Mouse (Mus musculus): ENCODE data around the gene Cacna1c. TPM values are rescaled to one million over a fixed set of nuclear protein-coding genes. Genes with fewer than 3 reads are reported as not detected.
A peak's percentile ranks its signal among the peaks of the same experiment; 100 is the strongest.

Cacna1c gene
- total RNA-seq, 1 experiment = 0.98 TPM

DNA sequence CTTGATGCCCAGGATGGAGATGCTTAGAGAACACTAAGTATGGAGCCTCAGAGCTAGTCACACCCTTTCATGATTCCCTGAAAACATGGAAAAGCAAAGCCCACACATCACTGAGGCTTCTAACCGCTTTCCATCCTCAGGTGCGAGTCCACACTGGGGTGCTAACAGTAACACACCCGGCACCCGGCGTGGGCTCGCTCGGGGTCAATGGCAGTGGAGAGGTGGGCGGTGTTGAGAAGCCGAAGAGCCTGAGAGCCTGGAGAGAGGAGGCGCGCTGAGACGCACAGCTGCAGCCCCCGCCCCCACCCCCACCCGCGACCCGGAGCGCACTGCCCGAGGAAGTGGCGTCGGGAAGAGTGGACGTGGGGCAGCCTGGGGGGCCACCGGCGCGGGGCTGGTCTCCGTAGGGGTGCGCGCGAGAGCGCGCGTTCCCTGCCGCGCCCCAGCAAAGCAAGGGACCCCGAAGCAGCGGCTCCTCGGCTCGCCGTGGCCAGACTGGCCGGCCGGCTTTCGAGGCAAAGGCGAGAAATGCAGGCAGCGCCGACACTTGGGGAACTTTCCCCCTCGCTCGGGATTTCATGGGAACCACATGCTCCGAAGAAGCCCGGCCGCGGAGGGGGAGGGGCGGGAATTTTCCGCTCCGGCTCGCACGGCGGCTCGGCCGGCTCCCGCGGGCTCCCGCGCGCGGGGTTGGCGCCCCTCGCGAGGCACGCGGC is 88.9 kb downstream of the Cacna1c start:
- no peaks in the 10 kb centered on the region for H3K4me1 ChIP-seq (ENCODE audit: control insufficient read depth in 2 of 2, insufficient read depth in 2 of 2, low read length in 2 of 2, poor library complexity in 1 of 2)
- TF ChIP-seq CHD2 (IDR thresholded peaks at IDR 0.05; ENCODE audit: low read depth, low read length) = no peak
- no peak for TF ChIP-seq ZNF384 (IDR thresholded peaks at IDR 0.05; ENCODE audit: low read depth, low read length)
- no peak for TF ChIP-seq HCFC1 (IDR thresholded peaks at IDR 0.05; ENCODE audit: borderline replicate concordance, insufficient read depth, low read length)
- no peak for TF ChIP-seq ZC3H11A (IDR thresholded peaks at IDR 0.05; ENCODE audit: borderline replicate concordance, low read depth, low read length)
- TF ChIP-seq MAFK (IDR thresholded peaks at IDR 0.05; ENCODE audit: insufficient read depth, low read depth, low read length) = no peak
- peak overlapping the region; percentile 22; the same call in 1 of the 2 replicates for H3K9ac ChIP-seq (ENCODE audit: insufficient read depth, low read depth, low read length, poor library complexity, severe bottlenecking)
- in situ Hi-C loops (cut with MboI; ENCODE audit: low sequenced_read_pairs in 2 of 2, unreplicated experiment in 2 of 2) = loop anchor here (10.0 to 25.0 kb wide), 2 partner anchors 462 to 470 kb away; no protein-coding TSS in a partner anchor
- no peaks in the 10 kb centered on the region for H3K9me3 ChIP-seq (ENCODE audit: control insufficient read depth, insufficient read depth, low read depth, low read length)
- H3K4me3 ChIP-seq (ENCODE audit: insufficient read depth in 1 of 2, low read depth in 1 of 2, low read length in 2 of 2, poor library complexity in 1 of 2, severe bottlenecking in 1 of 2) = peak overlapping the region; percentile 53 to 71
- no peak overlapping the region for H3K27ac ChIP-seq (ENCODE audit: insufficient read depth, low read depth, low read length, poor library complexity, severe bottlenecking)
- H3K36me3 ChIP-seq (ENCODE audit: control insufficient read depth, insufficient read depth, low read length, poor library complexity, severe bottlenecking) = no peaks in the 10 kb centered on the region
- no peak for DNase-seq (ENCODE audit: low read depth, low spot score)

DNA sequence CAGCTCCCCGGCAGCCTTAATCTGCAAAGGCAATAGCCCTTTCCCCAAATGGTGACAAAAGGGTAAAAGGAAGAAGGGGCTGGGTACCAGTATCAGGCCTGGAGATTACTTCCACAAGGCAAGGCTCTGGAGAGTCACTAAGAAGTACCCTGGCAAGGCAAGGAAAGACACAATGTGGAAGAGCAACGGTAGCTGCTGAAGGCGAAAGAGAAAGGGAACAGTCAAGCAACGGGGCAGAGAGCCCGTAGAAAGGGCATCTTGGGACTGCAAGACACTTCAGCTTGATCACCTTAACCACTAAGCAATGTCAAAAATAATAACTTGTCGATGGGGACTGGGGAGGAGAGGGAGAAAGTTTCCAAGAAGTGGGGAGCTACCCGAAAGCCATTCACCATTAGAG is 89.5 kb downstream of the Cacna1c start:
- Histone ChIP-seq H3K4me1 (ENCODE audit: control insufficient read depth in 2 of 2, insufficient read depth in 2 of 2, low read length in 2 of 2, poor library complexity in 1 of 2) (no peaks in the 10 kb centered on the region), H3K9me3 (ENCODE audit: control insufficient read depth, insufficient read depth, low read depth, low read length) (no peaks in the 10 kb centered on the region), H3K27ac (ENCODE audit: insufficient read depth, low read depth, low read length, poor library complexity, severe bottlenecking) (no peak overlapping the region), H3K4me3 (ENCODE audit: insufficient read depth in 1 of 2, low read depth in 1 of 2, low read length in 2 of 2, poor library complexity in 1 of 2, severe bottlenecking in 1 of 2) (no peak overlapping the region), H3K9ac (ENCODE audit: insufficient read depth, low read depth, low read length, poor library complexity, severe bottlenecking) (no peak overlapping the region), H3K36me3 (ENCODE audit: control insufficient read depth, insufficient read depth, low read length, poor library complexity, severe bottlenecking) (no peaks in the 10 kb centered on the region)
- TF ChIP-seq MAFK (IDR thresholded peaks at IDR 0.05; ENCODE audit: insufficient read depth, low read depth, low read length) (no peak), CHD2 (IDR thresholded peaks at IDR 0.05; ENCODE audit: low read depth, low read length) (no peak), ZC3H11A (IDR thresholded peaks at IDR 0.05; ENCODE audit: borderline replicate concordance, low read depth, low read length) (no peak), HCFC1 (IDR thresholded peaks at IDR 0.05; ENCODE audit: borderline replicate concordance, insufficient read depth, low read length) (no peak), ZNF384 (IDR thresholded peaks at IDR 0.05; ENCODE audit: low read depth, low read length) (no peak)
- DNase-seq (ENCODE audit: low read depth, low spot score) = no peak
- in situ Hi-C loops (cut with MboI; ENCODE audit: low sequenced_read_pairs in 2 of 2, unreplicated experiment in 2 of 2) = loop anchor here (10.0 to 25.0 kb wide), 2 partner anchors 462 to 469 kb away; no protein-coding TSS in a partner anchor

DNA sequence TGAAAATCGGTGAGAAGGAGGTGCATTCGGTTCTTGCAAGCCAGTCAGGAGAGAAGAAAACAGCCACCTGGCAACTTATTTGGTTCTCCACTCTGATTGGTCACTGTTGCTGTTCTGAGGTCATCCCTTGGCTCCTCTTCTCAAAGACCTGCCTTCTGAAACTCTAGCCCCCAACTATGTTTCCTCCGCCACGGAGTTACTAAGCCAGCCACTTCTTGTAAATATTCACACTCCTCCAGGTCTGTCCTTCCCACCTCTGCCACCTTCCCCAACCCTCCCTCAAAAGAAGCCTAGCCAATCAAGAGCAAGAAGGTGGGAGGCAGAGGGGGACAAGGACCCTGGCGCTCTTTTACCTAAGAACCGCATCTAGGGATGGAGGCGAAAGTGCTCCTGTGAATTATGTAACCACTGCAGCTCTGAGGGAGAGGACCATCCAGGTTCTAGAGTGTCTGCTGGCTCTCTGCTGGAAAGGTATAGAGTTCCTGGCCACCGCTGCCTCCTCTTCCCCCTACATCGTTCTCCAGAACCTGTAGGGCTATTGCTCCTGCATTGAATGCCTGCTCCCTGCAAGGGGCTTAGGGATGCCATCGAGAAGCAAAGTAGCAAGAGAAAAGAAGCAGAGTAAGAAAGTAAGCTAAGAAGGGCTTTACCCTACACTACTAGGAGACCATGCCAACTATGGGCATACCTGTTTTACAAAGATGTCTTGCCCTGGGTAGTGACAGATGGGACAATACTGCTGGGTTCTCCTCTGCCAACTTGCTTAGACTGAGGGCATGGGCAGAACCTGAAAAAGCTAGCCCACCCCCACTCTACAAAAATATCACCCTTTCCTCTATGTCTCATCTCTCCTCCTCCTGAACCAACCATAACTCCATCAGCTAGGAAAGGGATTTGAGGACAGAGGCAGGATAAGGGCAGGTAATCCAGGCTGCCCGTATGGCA is 90.3 kb downstream of the Cacna1c start:
- no peak overlapping the region for H3K4me3 ChIP-seq (ENCODE audit: insufficient read depth in 1 of 2, low read depth in 1 of 2, low read length in 2 of 2, poor library complexity in 1 of 2, severe bottlenecking in 1 of 2)
- H3K27ac ChIP-seq (ENCODE audit: insufficient read depth, low read depth, low read length, poor library complexity, severe bottlenecking) = no peak overlapping the region
- no peak for TF ChIP-seq CHD2 (IDR thresholded peaks at IDR 0.05; ENCODE audit: low read depth, low read length)
- TF ChIP-seq HCFC1 (IDR thresholded peaks at IDR 0.05; ENCODE audit: borderline replicate concordance, insufficient read depth, low read length) = no peak
- no peak for TF ChIP-seq ZNF384 (IDR thresholded peaks at IDR 0.05; ENCODE audit: low read depth, low read length)
- no peak for TF ChIP-seq MAFK (IDR thresholded peaks at IDR 0.05; ENCODE audit: insufficient read depth, low read depth, low read length)
- TF ChIP-seq ZC3H11A (IDR thresholded peaks at IDR 0.05; ENCODE audit: borderline replicate concordance, low read depth, low read length) = no peak
- no peak for DNase-seq (ENCODE audit: low read depth, low spot score)
- no peaks in the 10 kb centered on the region for H3K36me3 ChIP-seq (ENCODE audit: control insufficient read depth, insufficient read depth, low read length, poor library complexity, severe bottlenecking)
- no peak overlapping the region for H3K9ac ChIP-seq (ENCODE audit: insufficient read depth, low read depth, low read length, poor library complexity, severe bottlenecking)
- in situ Hi-C loops (cut with MboI; ENCODE audit: low sequenced_read_pairs in 2 of 2, unreplicated experiment in 2 of 2) = loop anchor here (10.0 to 25.0 kb wide), 2 partner anchors 461 to 469 kb away; no protein-coding TSS in a partner anchor
- no peaks in the 10 kb centered on the region for H3K4me1 ChIP-seq (ENCODE audit: control insufficient read depth in 2 of 2, insufficient read depth in 2 of 2, low read length in 2 of 2, poor library complexity in 1 of 2)
- H3K9me3 ChIP-seq (ENCODE audit: control insufficient read depth, insufficient read depth, low read depth, low read length) = no peaks in the 10 kb centered on the region

DNA sequence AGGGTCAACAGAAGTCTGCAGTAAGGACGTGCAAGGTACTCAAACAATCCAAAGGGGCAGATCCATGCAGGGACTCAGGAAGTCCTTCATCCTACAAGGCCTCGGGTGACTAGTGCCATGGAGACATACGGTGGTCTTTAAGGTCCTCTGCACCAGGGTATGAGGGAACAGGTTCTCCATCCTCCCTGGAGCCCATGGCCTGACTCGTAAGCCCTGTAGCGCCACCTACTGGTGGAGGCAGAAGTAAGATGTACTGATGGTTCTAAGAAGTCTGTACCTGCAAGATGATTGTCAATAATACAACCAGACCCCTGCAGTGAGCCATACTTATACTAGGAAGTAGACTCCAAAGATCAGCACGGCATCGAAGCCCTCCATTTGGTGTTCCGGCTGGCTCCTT is 92.0 kb downstream of the Cacna1c start:
- no peaks in the 10 kb centered on the region for H3K36me3 ChIP-seq (ENCODE audit: control insufficient read depth, insufficient read depth, low read length, poor library complexity, severe bottlenecking)
- no peaks in the 10 kb centered on the region for H3K9me3 ChIP-seq (ENCODE audit: control insufficient read depth, insufficient read depth, low read depth, low read length)
- in situ Hi-C loops (cut with MboI; ENCODE audit: low sequenced_read_pairs in 2 of 2, unreplicated experiment in 2 of 2) = loop anchor here (10.0 to 25.0 kb wide), 2 partner anchors 459 to 467 kb away; no protein-coding TSS in a partner anchor
- H3K9ac ChIP-seq (ENCODE audit: insufficient read depth, low read depth, low read length, poor library complexity, severe bottlenecking) = no peak overlapping the region
- no peak overlapping the region for H3K4me3 ChIP-seq (ENCODE audit: insufficient read depth in 1 of 2, low read depth in 1 of 2, low read length in 2 of 2, poor library complexity in 1 of 2, severe bottlenecking in 1 of 2)
- TF ChIP-seq ZNF384 (IDR thresholded peaks at IDR 0.05; ENCODE audit: low read depth, low read length) (no peak), ZC3H11A (IDR thresholded peaks at IDR 0.05; ENCODE audit: borderline replicate concordance, low read depth, low read length) (peak; percentile 62; the same call in 1 of the 2 replicates), MAFK (IDR thresholded peaks at IDR 0.05; ENCODE audit: insufficient read depth, low read depth, low read length) (no peak)
- no peak overlapping the region for H3K27ac ChIP-seq (ENCODE audit: insufficient read depth, low read depth, low read length, poor library complexity, severe bottlenecking)
- no peaks in the 10 kb centered on the region for H3K4me1 ChIP-seq (ENCODE audit: control insufficient read depth in 2 of 2, insufficient read depth in 2 of 2, low read length in 2 of 2, poor library complexity in 1 of 2)
- peak; percentile 75 for DNase-seq (ENCODE audit: low read depth, low spot score)
